Mouse (Mus musculus) forebrain, embryonic 10.5 days (tissue): ENCODE results near the gene Hist1h2bq. TPM values are rescaled to one million over a fixed set of nuclear protein-coding genes. Genes with fewer than 3 reads are reported as not detected.
"Not testable (repeated sequence)": the region's sequence is repeated elsewhere in the genome, so short reads cannot be mapped to it uniquely, and the experiment has no call there.

Experiments
- DNase-seq: peaks from one replicate; pipeline ENCODE4 v3.0.0-alpha.2; 2017; ENCODE audit warnings: low spot score; ENCODE audit errors: extremely low spot score
- H3K27ac ChIP-seq: fragments of 300-500 bp; sonication (generic); 2 replicates; pipeline ENCODE4 v1.5.1; 2016; ENCODE audit warnings: mild to moderate bottlenecking
- H3K27me3 ChIP-seq: fragments of 300-500 bp; sonication (generic); 2 replicates; pipeline ENCODE4 v1.6.1; 2016; ENCODE audit warnings: mild to moderate bottlenecking; ENCODE audit not compliant: poor library complexity, severe bottlenecking
- H3K36me3 ChIP-seq: fragments of 300-500 bp; sonication (generic); replicated peaks from 2 replicates; pipeline ENCODE4 v1.6.1; 2016; ENCODE audit warnings: mild to moderate bottlenecking, moderate library complexity
- H3K4me1 ChIP-seq: fragments of 300-500 bp; sonication (generic); 2 replicates; pipeline ENCODE4 v1.6.1; 2016
- H3K4me3 ChIP-seq: fragments of 300-500 bp; sonication (generic); 2 replicates; pipeline ENCODE4 v1.5.1; 2016; ENCODE audit warnings: mild to moderate bottlenecking, moderate library complexity
- H3K9me3 ChIP-seq: fragments of 300-500 bp; sonication (generic); 2 replicates; pipeline ENCODE4 v1.6.1; 2016; ENCODE audit warnings: mild to moderate bottlenecking, moderate library complexity
- WGBS: fragments of 180-500 bp; shearing (Covaris S2); methylation state at CpG from one replicate; pipeline ENCODE4 v1.1.7; 2016; 5-methylcytosine and 5-hydroxymethylcytosine counted together
- polyA plus RNA-seq: library from polyadenylated mRNA; unstranded; fragments of >200 nt; fragmentation: Nextera tagmentation; extraction: Ambion mirVana; gene quantifications from 2 replicates; pipeline ENCODE4 v1.2.1, GENCODE M21; 2016

Gene Hist1h2bq
- polyA plus RNA-seq, 1 experiment from 2014 or later = 21.9 TPM

DNA sequence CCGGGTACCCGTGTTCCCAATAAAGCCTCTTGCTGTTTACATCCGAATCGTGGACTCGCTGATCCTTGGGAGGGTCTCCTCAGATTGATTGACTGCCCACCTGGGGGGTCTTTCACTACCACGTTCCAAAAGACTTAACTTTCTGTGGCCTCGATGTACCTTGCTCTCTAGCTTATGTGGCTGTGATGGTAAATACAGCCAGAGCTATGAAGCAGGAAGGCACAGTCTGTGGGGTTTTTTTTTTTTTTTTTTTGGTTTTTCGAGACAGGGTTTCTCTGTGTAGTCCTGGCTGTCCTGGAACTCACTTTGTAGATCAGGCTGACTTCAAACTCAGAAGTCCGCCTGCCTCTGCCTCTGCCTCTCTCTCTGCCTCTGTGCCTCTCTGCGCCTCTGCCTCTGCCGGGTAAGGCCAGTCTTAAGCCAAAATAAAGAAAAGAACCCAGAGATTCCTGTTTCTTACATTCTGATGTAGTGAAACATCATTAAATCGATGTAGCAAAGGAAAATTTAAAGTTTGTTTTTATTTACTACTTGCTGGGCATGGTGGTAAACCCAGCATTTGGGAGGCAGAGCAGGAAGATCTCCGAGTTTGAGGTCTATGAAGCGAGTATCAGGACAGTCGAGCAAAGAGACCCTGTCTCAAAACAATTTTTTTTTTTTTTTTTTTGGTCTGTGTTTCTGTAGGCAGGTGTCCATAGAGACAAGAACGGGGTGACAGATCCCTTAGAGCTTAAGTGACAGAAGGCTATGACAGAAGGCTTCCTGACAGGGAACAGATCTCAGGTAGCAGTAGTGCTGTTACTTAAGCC lies 10.3 kb upstream of the Hist1h2bq start:
- not testable (repeated sequence) for H3K27me3 ChIP-seq, H3K9me3 ChIP-seq, H3K27ac ChIP-seq, H3K4me3 ChIP-seq, H3K36me3 ChIP-seq, DNase-seq, H3K4me1 ChIP-seq
- 66% methylated on average over 7 of the region's 16 CpGs for WGBS

DNA sequence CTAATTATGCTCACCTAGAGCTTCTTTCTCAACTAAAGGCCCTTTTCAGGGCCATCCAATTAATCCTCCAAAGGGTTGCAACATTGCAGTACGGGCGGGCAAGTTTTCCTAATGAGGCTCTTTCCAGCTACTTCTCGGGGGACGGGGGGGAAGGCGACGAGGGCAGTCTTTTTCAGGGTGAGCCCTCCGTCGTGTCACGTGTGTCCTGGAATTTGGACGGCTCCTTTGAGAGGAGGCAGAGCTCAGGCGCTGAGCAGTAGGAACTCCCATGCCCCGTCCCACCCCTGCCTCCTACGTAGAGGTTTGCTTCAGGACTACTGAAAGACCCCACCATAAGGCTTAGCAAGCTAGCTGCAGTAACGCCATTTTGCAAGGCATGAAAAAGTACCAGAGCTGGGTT lies 2.1 kb upstream of the Hist1h2bq start:
- DNase-seq, H3K9me3 ChIP-seq, H3K27me3 ChIP-seq, H3K36me3 ChIP-seq, H3K4me1 ChIP-seq: not testable (repeated sequence)
- 0% methylated on average over 14 of the region's 14 CpGs for WGBS
- peak overlapping the region; percentile 34; the same call in 1 of the 2 replicates for H3K4me3 ChIP-seq
- H3K27ac ChIP-seq = peak overlapping the region; percentile 77

GRCm38 (mm10) chr13:21811539-21811938 lies 1.5 kb upstream of the Hist1h2bq start, which contains the start of gene Hist1h4m:
Gene Hist1h4m (plus strand): TSS chr13:21811746.
- no CpG with 5 or more reads among the region's 24 CpGs for WGBS
- peak within 1 kb of the TSS; percentile 77 for H3K27ac ChIP-seq
- peak within 1 kb of the TSS; percentile 34; the same call in 1 of the 2 replicates for H3K4me3 ChIP-seq

GRCm38 (mm10) chr13:21811074-21811473 lies 1.1 kb upstream of the Hist1h2bq start:
- H3K4me3 ChIP-seq, H3K27ac ChIP-seq, DNase-seq, H3K36me3 ChIP-seq, H3K9me3 ChIP-seq, H3K27me3 ChIP-seq, H3K4me1 ChIP-seq: not testable (repeated sequence)
- no CpG with 5 or more reads among the region's 8 CpGs for WGBS

More at GRCm38 (mm10) chr13:21811539-21811938, 1.5 kb upstream of the Hist1h2bq start, which contains the start of gene Hist1h4m:
- H3K9me3 ChIP-seq, H3K36me3 ChIP-seq, H3K27me3 ChIP-seq, H3K4me1 ChIP-seq, DNase-seq: not testable (repeated sequence)

DNA sequence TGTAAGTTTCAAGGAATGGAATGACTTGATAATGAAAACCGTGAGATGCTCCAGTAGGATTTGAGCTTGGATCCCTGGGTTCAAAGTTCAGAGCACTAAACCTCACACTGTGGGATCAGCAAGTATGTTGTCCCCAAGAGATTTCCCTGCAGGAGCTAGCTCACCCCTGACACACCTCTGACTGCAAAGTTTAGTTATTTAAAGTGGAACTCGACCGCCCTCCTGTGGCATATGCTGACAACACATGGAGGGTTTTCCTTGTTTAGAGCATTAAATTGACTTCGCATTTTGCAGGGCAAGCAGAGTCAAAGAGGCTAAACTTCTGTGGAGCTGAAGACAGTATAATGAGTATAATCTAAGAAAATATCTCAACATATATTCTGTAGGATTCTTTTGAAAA lies 6.9 kb downstream of the Hist1h2bq start:
- not testable (repeated sequence) for H3K36me3 ChIP-seq, H3K27me3 ChIP-seq, H3K4me1 ChIP-seq, H3K9me3 ChIP-seq, H3K27ac ChIP-seq, H3K4me3 ChIP-seq, DNase-seq
- WGBS = no CpG with 5 or more reads among the region's 4 CpGs

DNA sequence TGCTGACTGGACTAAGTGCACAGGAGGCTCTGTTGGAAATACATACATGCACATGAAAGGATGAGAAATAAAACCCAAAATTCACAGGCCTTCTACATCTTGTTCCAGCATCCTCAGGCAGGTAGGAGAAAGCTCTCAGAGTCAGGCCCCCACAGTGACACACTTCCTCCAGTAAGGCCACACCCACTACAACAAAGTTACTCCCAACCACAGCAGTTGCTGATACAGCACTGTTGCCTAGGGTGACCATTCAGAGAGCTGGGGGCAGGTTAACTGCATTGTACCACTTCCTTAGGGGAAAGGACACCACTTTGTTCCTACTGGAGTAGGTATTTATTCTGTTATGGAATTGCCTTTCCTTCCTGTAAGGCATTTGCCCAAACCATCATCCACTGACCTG lies 12.8 kb downstream of the Hist1h2bq start:
- H3K9me3 ChIP-seq, H3K4me3 ChIP-seq, H3K4me1 ChIP-seq, H3K36me3 ChIP-seq, DNase-seq, H3K27me3 ChIP-seq, H3K27ac ChIP-seq: not testable (repeated sequence)

GRCm38 (mm10) chr13:21795584-21795983 lies 14.4 kb downstream of the Hist1h2bq start:
- Histone ChIP-seq H3K27me3 (no peaks in the 10 kb centered on the region), H3K4me1 (peaks cover 8% of the 10 kb centered on the region), H3K9me3 (no peaks in the 10 kb centered on the region), H3K27ac (no peak overlapping the region), H3K4me3 (no peak overlapping the region), H3K36me3 (no peaks in the 10 kb centered on the region)
- 91% methylated on average over 7 of the region's 7 CpGs for whole genome bisulfite sequencing
- DNase-seq = no peak

DNA sequence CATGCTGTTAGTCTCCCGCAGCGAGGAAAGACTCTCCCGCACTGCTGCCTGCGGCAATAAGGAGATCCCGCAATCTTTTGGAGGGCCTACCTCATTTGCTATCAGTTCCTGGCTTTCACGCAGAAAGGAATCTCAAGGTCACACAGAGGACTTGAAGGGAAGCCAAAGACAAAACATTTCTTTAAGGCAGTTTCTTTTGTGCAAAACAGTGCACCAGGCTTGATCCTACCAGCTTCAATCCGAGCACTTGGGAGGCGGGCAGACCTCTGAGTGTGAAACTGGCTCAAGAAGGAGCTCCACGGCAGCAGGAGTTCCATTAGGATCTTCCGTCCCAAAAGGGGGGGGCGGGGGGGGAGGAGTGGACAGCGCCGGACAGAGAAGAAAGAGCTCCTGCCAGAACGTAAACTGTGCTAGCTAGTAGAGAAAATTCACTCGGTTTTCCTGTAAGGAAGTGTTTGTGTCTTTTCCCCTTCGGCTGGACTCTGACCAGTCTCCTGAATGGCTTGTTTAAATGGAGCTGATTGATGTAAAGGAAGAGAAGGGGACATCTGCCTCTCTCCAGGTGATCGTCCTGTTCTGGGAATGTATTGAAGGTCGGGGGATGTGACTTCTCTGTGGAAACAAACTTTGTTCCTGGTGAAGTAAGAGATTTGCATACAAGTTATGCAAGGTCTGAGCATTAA lies 19.3 kb downstream of the Hist1h2bq start:
- Histone ChIP-seq H3K36me3 (no peaks in the 10 kb centered on the region), H3K9me3 (no peaks in the 10 kb centered on the region), H3K4me1 (peaks cover 40% of the 10 kb centered on the region), H3K4me3 (peak overlapping the region; percentile 41), H3K27me3 (no peaks in the 10 kb centered on the region), H3K27ac (peak overlapping the region; percentile 86)
- DNase-seq = peak; percentile 34
- 7% methylated on average over 18 of the region's 18 CpGs for WGBS

DNA sequence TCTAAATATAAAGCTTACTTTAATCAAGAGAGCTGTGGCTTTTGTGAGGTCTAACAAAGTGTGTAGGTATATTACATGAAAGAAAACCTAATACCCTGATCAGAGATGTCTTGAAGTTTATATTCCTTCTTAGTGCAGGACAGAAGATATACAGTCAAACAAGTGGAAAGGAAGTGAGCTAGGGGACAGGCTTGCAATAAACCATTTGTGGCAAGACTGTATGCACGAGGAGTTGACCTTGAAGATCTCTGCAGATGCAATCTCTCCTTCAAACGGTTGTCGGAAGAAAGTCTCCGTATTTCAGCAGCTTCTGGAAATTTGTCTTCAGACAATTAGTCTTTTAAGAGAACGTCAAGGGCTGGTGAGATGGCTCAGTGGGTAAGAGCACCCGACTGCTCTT lies 20.1 kb downstream of the Hist1h2bq start:
- no peak for DNase-seq
- no peak overlapping the region for H3K4me3 ChIP-seq
- peak overlapping the region; percentile 91 for H3K27ac ChIP-seq
- H3K4me1 ChIP-seq = peaks cover 48% of the 10 kb centered on the region
- 70% methylated on average over 6 of the region's 6 CpGs for WGBS
- H3K36me3 ChIP-seq = no peaks in the 10 kb centered on the region
- H3K9me3 ChIP-seq = no peaks in the 10 kb centered on the region
- H3K27me3 ChIP-seq = no peaks in the 10 kb centered on the region

- peaks cover 60% of the 10 kb centered on the region for H3K4me1 ChIP-seq
- peak; percentile 26 for DNase-seq
- H3K36me3 ChIP-seq = no peaks in the 10 kb centered on the region
- H3K27ac ChIP-seq = peak overlapping the region; percentile 91
- no peaks in the 10 kb centered on the region for H3K9me3 ChIP-seq
- WGBS = 10% methylated on average over 17 of the region's 21 CpGs
- H3K27me3 ChIP-seq = no peaks in the 10 kb centered on the region
- peak overlapping the region; percentile 53 for H3K4me3 ChIP-seq
Measured at GRCm38 (mm10) chr13:21787760-21788593, 22.0 kb downstream of the Hist1h2bq start.

DNA sequence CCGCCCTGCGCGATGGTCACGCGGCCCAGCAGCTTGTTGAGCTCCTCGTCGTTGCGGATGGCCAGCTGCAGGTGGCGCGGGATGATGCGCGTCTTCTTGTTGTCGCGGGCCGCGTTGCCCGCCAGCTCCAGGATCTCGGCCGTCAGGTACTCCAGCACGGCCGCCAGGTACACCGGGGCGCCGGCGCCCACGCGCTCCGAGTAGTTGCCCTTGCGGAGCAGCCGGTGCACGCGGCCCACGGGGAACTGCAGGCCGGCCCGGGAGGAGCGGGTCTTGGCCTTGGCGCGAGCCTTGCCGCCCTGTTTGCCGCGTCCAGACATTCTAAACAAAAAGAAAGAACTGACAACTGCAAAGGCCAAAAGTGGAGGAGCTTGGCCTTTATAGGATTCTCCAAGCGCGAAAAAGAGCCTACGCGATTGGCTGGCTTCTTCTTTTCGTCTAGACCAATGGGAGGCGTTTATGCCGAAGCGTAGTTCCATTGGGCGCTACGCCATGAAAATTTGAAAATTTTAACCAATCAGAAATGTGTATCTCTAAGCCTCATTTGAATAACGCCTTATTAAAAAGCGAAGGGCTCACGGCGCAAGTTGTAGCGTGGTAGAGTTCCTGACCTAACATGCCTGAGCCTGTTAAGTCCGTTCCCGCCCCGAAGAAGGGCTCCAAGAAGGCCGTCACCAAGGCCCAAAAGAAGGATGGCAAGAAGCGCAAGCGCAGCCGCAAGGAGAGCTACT lies 22.9 kb downstream of the Hist1h2bq start, which contains the start of the genes Hist1h2an and Hist1h2bp:
TSS of gene Hist1h2an (minus strand) at position 320 of the 731 bp plus-strand sequence.
TSS of gene Hist1h2bp (plus strand) at position 563 of the 731 bp plus-strand sequence.
- H3K36me3 ChIP-seq, H3K27me3 ChIP-seq, H3K9me3 ChIP-seq: not testable (repeated sequence)
- WGBS = under 1% methylated on average over 39 of the region's 63 CpGs
- H3K4me1 ChIP-seq = peaks cover 67% of the 10 kb centered on the region
- peak within 1 kb of the TSS; percentile 53 for H3K4me3 ChIP-seq
- peak within 1 kb of the TSS; percentile 99 for H3K27ac ChIP-seq
- peak; percentile 90 for DNase-seq
